Mouse (Mus musculus) G1E (cell line): ENCODE measurements around the gene Aldh9a1. TPM values are rescaled to one million over a fixed set of nuclear protein-coding genes. Genes with fewer than 3 reads are reported as not detected.

Experiments used
- ATAC-seq: 2 replicates; pipeline ENCODE4 v1.8.0; 2016; ENCODE audit warnings: mild to moderate bottlenecking; ENCODE audit not compliant: insufficient number of reproducible peaks, poor library complexity, low FRiP score, severe bottlenecking; ENCODE audit errors: extremely low read depth
- DNase-seq: peaks from one replicate; pipeline ENCODE4 v3.0.0; 2012; ENCODE audit warnings: low spot score
- H3K27me3 ChIP-seq: 2 replicates; pipeline ENCODE4 v1.6.1; 2012; ENCODE audit warnings: mild to moderate bottlenecking, low read length, inconsistent platforms; ENCODE audit not compliant: insufficient read depth
- H3K36me3 ChIP-seq: replicated peaks from 2 replicates; pipeline ENCODE3; 2012; ENCODE audit warnings: mild to moderate bottlenecking, inconsistent platforms
- H3K4me1 ChIP-seq: 2 replicates; pipeline ENCODE4 v1.6.1; 2012; ENCODE audit warnings: low read depth, low read length, inconsistent platforms, mixed read lengths; ENCODE audit not compliant: insufficient read depth
- H3K4me3 ChIP-seq: 2 replicates; pipeline ENCODE4 v1.5.1; 2012; ENCODE audit warnings: low read depth, mild to moderate bottlenecking, inconsistent platforms, low read length, moderate library complexity, mixed read lengths
- H3K9me3 ChIP-seq: replicated peaks from 2 replicates; pipeline ENCODE4 v1.6.1; 2012; ENCODE audit warnings: inconsistent platforms
- CTCF ChIP-seq: IDR thresholded peaks from 2 replicates; pipeline ENCODE4 v1.5.1; 2012; ENCODE audit warnings: low read depth, low read length, inconsistent platforms, mixed read lengths
- GATA1 ChIP-seq: IDR thresholded peaks from 2 replicates; pipeline ENCODE4 v1.6.1; 2012; ENCODE audit warnings: borderline replicate concordance, low read length, inconsistent platforms, mixed read lengths
- GATA2 ChIP-seq: IDR thresholded peaks from 2 replicates; pipeline ENCODE4 v1.6.1; 2012; ENCODE audit warnings: low read depth, low read length, inconsistent platforms, borderline replicate concordance
- POLR2AphosphoS5 ChIP-seq: IDR thresholded peaks from 2 replicates; pipeline ENCODE4 v1.6.1; 2012; ENCODE audit warnings: low read depth, low read length, inconsistent platforms; ENCODE audit not compliant: insufficient replicate concordance
- TAL1 ChIP-seq: conservative IDR thresholded peaks from 2 replicates; pipeline ENCODE4 v1.6.1; 2012; ENCODE audit warnings: low read depth, low read length, inconsistent platforms, mixed read lengths
- polyA plus RNA-seq: library from polyadenylated mRNA; stranded (reverse); fragments of >175 nt; gene quantifications from 2 replicates; pipeline ENCODE4 v1.2.3, GENCODE M21; 2012
- total RNA-seq, 2 experiments: library from RNA; stranded (forward) in 1 of 2; stranded (reverse) in 1 of 2; fragments of 200-1000 nt in 1 of 2; fragments of >200 nt in 1 of 2; fragmentation: Nextera tagmentation in 1 of 2; gene quantifications; 2 replicates each; pipeline ENCODE4 v1.2.3; 2014 to 2017

Gene Aldh9a1
- total and polyA plus RNA-seq, 3 experiments, result 26.4 to 40.0 (median 36.0) TPM

GRCm38 (mm10) chr1:167365808-167366207, 16.0 kb downstream of the Aldh9a1 start:
- H3K4me3 ChIP-seq, result no peak overlapping the region
- no peak for TF ChIP-seq CTCF
- no peak for TF ChIP-seq GATA2
- no peak for TF ChIP-seq POLR2AphosphoS5
- TF ChIP-seq TAL1, result no peak
- no peak for TF ChIP-seq GATA1
- H3K27me3 ChIP-seq, result no peaks in the 10 kb centered on the region
- peaks cover 37% of the 10 kb centered on the region for H3K4me1 ChIP-seq
- no peaks in the 10 kb centered on the region for H3K9me3 ChIP-seq
- DNase-seq (no peak), ATAC-seq (no peak)
- peaks cover 85% of the 10 kb centered on the region for H3K36me3 ChIP-seq

GRCm38 (mm10) chr1:167366621-167367020, 16.8 kb downstream of the Aldh9a1 start:
- Histone ChIP-seq H3K4me1 (peaks cover 38% of the 10 kb centered on the region), H3K27me3 (no peaks in the 10 kb centered on the region), H3K36me3 (peaks cover 79% of the 10 kb centered on the region), H3K9me3 (no peaks in the 10 kb centered on the region), H3K4me3 (no peak overlapping the region)
- DNase-seq (no peak), ATAC-seq (no peak)
- no peak for TF ChIP-seq CTCF

- no peak for DNase-seq
- Histone ChIP-seq H3K4me3 (no peak overlapping the region), H3K9me3 (no peaks in the 10 kb centered on the region), H3K27me3 (no peaks in the 10 kb centered on the region), H3K4me1 (peaks cover 38% of the 10 kb centered on the region), H3K36me3 (peaks cover 71% of the 10 kb centered on the region)
- ATAC-seq, result peak; percentile 56
- TF ChIP-seq TAL1, result peak; percentile 57
- TF ChIP-seq GATA1, result no peak
Observed at GRCm38 (mm10) chr1:167368018-167368417, 18.2 kb downstream of the Aldh9a1 start.

- H3K27me3 ChIP-seq, result no peaks in the 10 kb centered on the region
- H3K36me3 ChIP-seq, result peaks cover 67% of the 10 kb centered on the region
- TF ChIP-seq GATA2, result no peak
- TF ChIP-seq TAL1, result no peak
- TF ChIP-seq CTCF, result no peak
- TF ChIP-seq GATA1, result no peak
- no peak for TF ChIP-seq POLR2AphosphoS5
- ATAC-seq (peak; percentile 81), DNase-seq (peak; percentile 54)
- peaks cover 38% of the 10 kb centered on the region for H3K4me1 ChIP-seq
- no peaks in the 10 kb centered on the region for H3K9me3 ChIP-seq
- peak overlapping the region; percentile 54; the same call in 1 of the 2 replicates for H3K4me3 ChIP-seq
Observed at GRCm38 (mm10) chr1:167368513-167368912, 18.7 kb downstream of the Aldh9a1 start.

- peaks cover 38% of the 10 kb centered on the region for H3K4me1 ChIP-seq
- no peak overlapping the region for H3K4me3 ChIP-seq
- H3K36me3 ChIP-seq, result peaks cover 61% of the 10 kb centered on the region
- no peaks in the 10 kb centered on the region for H3K27me3 ChIP-seq
- DNase-seq (peak; percentile 63), ATAC-seq (peak; percentile 68)
- H3K9me3 ChIP-seq, result no peaks in the 10 kb centered on the region
- TF ChIP-seq CTCF (peak; percentile 78), TAL1 (no peak)
Observed at GRCm38 (mm10) chr1:167369905-167370304, 20.1 kb downstream of the Aldh9a1 start.

- peaks cover 43% of the 10 kb centered on the region for H3K36me3 ChIP-seq
- TF ChIP-seq POLR2AphosphoS5 (no peak), GATA1 (no peak), CTCF (no peak), TAL1 (no peak), GATA2 (no peak)
- H3K9me3 ChIP-seq, result no peaks in the 10 kb centered on the region
- H3K27me3 ChIP-seq, result no peaks in the 10 kb centered on the region
- no peak overlapping the region for H3K4me3 ChIP-seq
- ATAC-seq, result no peak
- DNase-seq, result no peak
- peaks cover 30% of the 10 kb centered on the region for H3K4me1 ChIP-seq
Observed at GRCm38 (mm10) chr1:167372739-167373138, 22.9 kb downstream of the Aldh9a1 start.

- peaks cover 16% of the 10 kb centered on the region for H3K4me1 ChIP-seq
- TF ChIP-seq POLR2AphosphoS5 (no peak), GATA2 (no peak), GATA1 (no peak), TAL1 (no peak), CTCF (no peak)
- H3K36me3 ChIP-seq, result peaks cover 31% of the 10 kb centered on the region
- DNase-seq, result no peak
- no peak overlapping the region for H3K4me3 ChIP-seq
- no peaks in the 10 kb centered on the region for H3K27me3 ChIP-seq
- no peaks in the 10 kb centered on the region for H3K9me3 ChIP-seq
- no peak for ATAC-seq
Observed at GRCm38 (mm10) chr1:167374003-167374784, 24.4 kb downstream of the Aldh9a1 start.
